Mouse (Mus musculus) layer of hippocampus, adult 9-10 months (tissue): ENCODE results near the gene Cdk5.
A peak's percentile ranks its signal among the peaks of the same experiment; 100 is the strongest.

Experiments
- DNase-seq: peaks from one replicate; pipeline ENCODE4 v3.0.0; 2022; ENCODE audit warnings: low spot score

The Cdk5 gene

GRCm38 (mm10) chr5:24427981-24428402 lies 4.7 kb upstream of the Cdk5 start:
- no peak for DNase-seq

GRCm38 (mm10) chr5:24427285-24427633 lies 3.9 kb upstream of the Cdk5 start:
- DNase-seq, result no peak

- no peak for DNase-seq
These were observed 3.4 kb upstream of the Cdk5 start for GRCm38 (mm10) chr5:24426556-24427284.

GRCm38 (mm10) chr5:24426037-24426432 lies 2.7 kb upstream of the Cdk5 start:
- DNase-seq, result no peak

GRCm38 (mm10) chr5:24425421-24426036 lies 2.2 kb upstream of the Cdk5 start:
- DNase-seq, result no peak

GRCm38 (mm10) chr5:24424861-24425411 lies 1.6 kb upstream of the Cdk5 start:
- no peak for DNase-seq

- no peak for DNase-seq
These were observed 863 bp upstream of the Cdk5 start for GRCm38 (mm10) chr5:24424004-24424781.

- no peak for DNase-seq
These were observed 2.9 kb downstream of the Cdk5 start for GRCm38 (mm10) chr5:24420381-24420780.

- no peak for DNase-seq
These were observed 5.7 kb downstream of the Cdk5 start for GRCm38 (mm10) chr5:24417587-24417986.

- DNase-seq, result peak; percentile 73
These were observed 7.1 kb downstream of the Cdk5 start for GRCm38 (mm10) chr5:24416222-24416736.

GRCm38 (mm10) chr5:24413938-24414337 lies 9.4 kb downstream of the Cdk5 start:
- no peak for DNase-seq

- DNase-seq, result no peak
These were observed 10.2 kb downstream of the Cdk5 start, which contains the start of gene Asic3 for GRCm38 (mm10) chr5:24413042-24413693. Gene Asic3 (plus strand): TSS chr5:24413392.

- DNase-seq, result no peak
These were observed 11.3 kb downstream of the Cdk5 start for GRCm38 (mm10) chr5:24412063-24412462.

GRCm38 (mm10) chr5:24409466-24409865 lies 13.9 kb downstream of the Cdk5 start:
- no peak for DNase-seq

- no peak for DNase-seq
These were observed 14.7 kb downstream of the Cdk5 start for GRCm38 (mm10) chr5:24408651-24409050.

- DNase-seq, result no peak
These were observed 17.9 kb downstream of the Cdk5 start for GRCm38 (mm10) chr5:24405389-24405876.

GRCm38 (mm10) chr5:24404594-24405360 lies 18.6 kb downstream of the Cdk5 start:
- DNase-seq, result no peak

GRCm38 (mm10) chr5:24401969-24402368 lies 21.4 kb downstream of the Cdk5 start:
- DNase-seq, result no peak

- DNase-seq, result no peak
These were observed 22.3 kb downstream of the Cdk5 start for GRCm38 (mm10) chr5:24400911-24401605.

- no peak for DNase-seq
These were observed 23.0 kb downstream of the Cdk5 start for GRCm38 (mm10) chr5:24400362-24400761.
